Mouse (Mus musculus) erythroblast, embryonic 14.5 days (primary cell): ENCODE results near the gene Erh. TPM values are rescaled to one million over a fixed set of nuclear protein-coding genes. Genes with fewer than 3 reads are reported as not detected.

Experiments used
- H3K27me3 ChIP-seq: 2 replicates; pipeline ENCODE4 v1.6.1; 2012; ENCODE audit warnings: inconsistent platforms; ENCODE audit not compliant: control insufficient read depth
- H3K36me3 ChIP-seq: 2 replicates; pipeline ENCODE4 v1.6.1; 2012; ENCODE audit warnings: mild to moderate bottlenecking, inconsistent platforms; ENCODE audit not compliant: control insufficient read depth
- H3K4me1 ChIP-seq: 2 replicates; pipeline ENCODE4 v1.6.1; 2012; ENCODE audit warnings: inconsistent platforms; ENCODE audit not compliant: control insufficient read depth
- H3K4me3 ChIP-seq: replicated peaks from 2 replicates; pipeline ENCODE3; 2012; ENCODE audit warnings: moderate library complexity, mild to moderate bottlenecking, inconsistent platforms
- H3K9me3 ChIP-seq: 2 replicates; pipeline ENCODE4 v1.6.1; 2012; ENCODE audit warnings: low read length, inconsistent platforms, mixed read lengths; ENCODE audit not compliant: control insufficient read depth
- GATA1 ChIP-seq: IDR thresholded peaks from 2 replicates; pipeline ENCODE4 v1.6.1; 2012; ENCODE audit warnings: low read length, inconsistent platforms, mixed read lengths
- TAL1 ChIP-seq: IDR thresholded peaks from 3 replicates; pipeline ENCODE4 v1.6.1; 2012; ENCODE audit warnings: low read length, inconsistent platforms, mixed read lengths
- polyA plus RNA-seq: library from polyadenylated mRNA; stranded (reverse); fragments of >175 nt; gene quantifications from 2 replicates; pipeline ENCODE4 v1.2.3, GENCODE M21; 2012

The Erh gene
- polyA plus RNA-seq, 1 experiment: 1.2 TPM

GRCm38 (mm10) chr12:80602432-80602831 lies 41.7 kb downstream of the Erh start:
- Histone ChIP-seq H3K4me1 (peaks cover 12% of the 10 kb centered on the region), H3K9me3 (no peaks in the 10 kb centered on the region), H3K4me3 (no peak overlapping the region), H3K27me3 (no peaks in the 10 kb centered on the region; the same call in 1 of the 2 replicates), H3K36me3 (no peaks in the 10 kb centered on the region)
- no peak for TF ChIP-seq TAL1
- TF ChIP-seq GATA1: no peak

GRCm38 (mm10) chr12:80601597-80602269 lies 42.4 kb downstream of the Erh start:
- H3K4me1 ChIP-seq: peaks cover 16% of the 10 kb centered on the region
- no peaks in the 10 kb centered on the region for H3K36me3 ChIP-seq
- H3K4me3 ChIP-seq: no peak overlapping the region
- no peaks in the 10 kb centered on the region; the same call in 1 of the 2 replicates for H3K27me3 ChIP-seq
- TF ChIP-seq TAL1 (no peak; the same call in 2 of the 3 replicates), GATA1 (no peak)
- no peaks in the 10 kb centered on the region for H3K9me3 ChIP-seq

DNA sequence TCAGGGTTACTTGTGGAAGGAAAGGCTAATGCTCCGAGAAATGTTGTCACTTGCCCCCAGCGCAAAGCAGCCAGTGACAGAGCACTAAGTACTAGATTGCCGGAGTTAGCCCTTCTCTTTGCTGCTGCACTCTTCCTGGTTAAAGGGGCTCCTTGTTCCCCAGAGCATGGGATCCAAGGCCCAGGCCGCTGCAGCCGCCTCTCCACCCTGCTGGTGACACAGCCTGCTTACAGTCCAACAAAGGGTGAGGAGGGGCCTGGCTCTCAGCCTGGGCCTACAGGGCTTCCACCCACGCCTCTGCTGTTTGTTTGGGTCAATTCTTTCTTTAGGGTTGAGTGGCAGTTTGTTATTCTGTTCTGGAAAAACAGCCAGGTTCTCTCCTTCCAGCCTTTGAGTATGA lies 45.4 kb downstream of the Erh start:
- Histone ChIP-seq H3K36me3 (no peaks in the 10 kb centered on the region), H3K4me3 (no peak overlapping the region), H3K9me3 (no peaks in the 10 kb centered on the region), H3K4me1 (peaks cover 46% of the 10 kb centered on the region), H3K27me3 (no peaks in the 10 kb centered on the region; the same call in 1 of the 2 replicates)
- TF ChIP-seq GATA1: no peak
- no peak for TF ChIP-seq TAL1

DNA sequence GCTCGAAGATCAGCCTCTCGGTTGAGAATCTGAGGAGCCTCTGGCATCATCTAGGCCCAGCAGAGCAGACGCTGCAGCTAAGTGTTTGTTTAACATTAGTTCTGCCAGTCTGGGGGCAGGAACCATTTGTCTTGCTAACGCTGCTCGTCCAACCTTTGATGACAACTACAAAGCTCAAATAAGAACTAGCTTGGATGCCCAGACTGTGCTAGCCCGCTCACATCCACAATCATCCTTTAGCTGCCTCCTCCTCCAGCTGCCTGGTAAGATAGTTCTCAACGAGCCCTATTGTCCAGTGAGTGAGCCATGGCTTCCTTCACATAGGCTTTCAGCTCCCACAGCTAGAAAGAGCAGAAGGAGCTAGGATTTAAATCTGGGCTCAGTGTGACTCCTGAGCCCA lies 45.9 kb downstream of the Erh start:
- H3K4me1 ChIP-seq: peaks cover 46% of the 10 kb centered on the region
- no peaks in the 10 kb centered on the region for H3K9me3 ChIP-seq
- H3K4me3 ChIP-seq: no peak overlapping the region
- no peaks in the 10 kb centered on the region for H3K36me3 ChIP-seq
- TF ChIP-seq TAL1 (no peak), GATA1 (no peak)
- no peaks in the 10 kb centered on the region; the same call in 1 of the 2 replicates for H3K27me3 ChIP-seq

GRCm38 (mm10) chr12:80595968-80596367 lies 48.2 kb downstream of the Erh start:
- no peak overlapping the region for H3K4me3 ChIP-seq
- H3K4me1 ChIP-seq: peaks cover 34% of the 10 kb centered on the region
- H3K36me3 ChIP-seq: no peaks in the 10 kb centered on the region
- H3K9me3 ChIP-seq: no peaks in the 10 kb centered on the region
- no peaks in the 10 kb centered on the region; the same call in 1 of the 2 replicates for H3K27me3 ChIP-seq
- no peak for TF ChIP-seq TAL1
- TF ChIP-seq GATA1: no peak

DNA sequence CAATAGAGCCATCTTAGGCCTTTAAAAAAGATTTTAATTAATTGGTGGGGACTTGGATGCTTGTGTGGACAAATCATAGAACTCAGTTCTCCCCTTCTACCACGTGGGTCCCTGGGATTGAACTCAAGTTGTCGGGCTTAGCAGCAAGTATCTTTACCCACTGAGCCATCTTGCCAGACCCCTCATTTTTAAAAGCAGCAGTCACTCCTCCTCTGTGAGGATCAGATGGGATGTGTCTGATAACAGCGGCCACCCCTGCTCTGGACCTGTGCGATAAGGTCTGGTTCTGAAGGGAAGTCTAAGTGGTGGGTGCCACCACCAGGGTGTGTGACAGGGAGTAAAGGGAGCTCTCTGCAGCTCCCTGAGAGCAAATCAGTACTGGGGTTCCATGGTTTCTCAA lies 48.6 kb downstream of the Erh start:
- Histone ChIP-seq H3K4me3 (no peak overlapping the region), H3K27me3 (no peaks in the 10 kb centered on the region; the same call in 1 of the 2 replicates), H3K36me3 (no peaks in the 10 kb centered on the region), H3K9me3 (no peaks in the 10 kb centered on the region), H3K4me1 (peaks cover 34% of the 10 kb centered on the region)
- TF ChIP-seq GATA1: no peak
- no peak; the same call in 2 of the 3 replicates for TF ChIP-seq TAL1

- no peaks in the 10 kb centered on the region; the same call in 1 of the 2 replicates for H3K27me3 ChIP-seq
- H3K36me3 ChIP-seq: no peaks in the 10 kb centered on the region
- TF ChIP-seq GATA1: no peak
- TF ChIP-seq TAL1: no peak
- no peak overlapping the region for H3K4me3 ChIP-seq
- peaks cover 34% of the 10 kb centered on the region for H3K4me1 ChIP-seq
- H3K9me3 ChIP-seq: no peaks in the 10 kb centered on the region
These were observed 49.4 kb downstream of the Erh start for GRCm38 (mm10) chr12:80594781-80595180.

DNA sequence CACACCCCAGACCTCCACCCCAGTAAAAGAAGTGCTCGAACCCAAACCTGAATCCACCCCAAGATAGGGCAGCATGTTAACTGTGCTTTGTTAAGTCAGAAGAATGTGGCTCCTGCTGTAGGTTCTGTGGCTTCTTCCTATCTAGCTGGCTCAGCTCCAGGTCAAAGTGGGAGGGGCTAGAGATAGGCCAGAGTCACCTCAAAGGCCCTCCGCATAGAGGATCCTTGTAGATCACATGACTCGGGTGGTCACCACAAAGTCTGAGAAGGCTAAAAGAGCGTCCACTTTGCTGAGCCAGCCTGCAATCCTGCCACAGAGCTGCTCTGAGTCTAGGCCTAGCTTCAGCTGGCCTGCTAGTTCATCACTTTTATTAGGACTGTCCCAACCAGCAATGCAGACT lies 50.0 kb downstream of the Erh start:
- H3K4me1 ChIP-seq: peaks cover 34% of the 10 kb centered on the region
- no peaks in the 10 kb centered on the region for H3K9me3 ChIP-seq
- TF ChIP-seq GATA1 (no peak), TAL1 (no peak)
- H3K27me3 ChIP-seq: no peaks in the 10 kb centered on the region; the same call in 1 of the 2 replicates
- no peaks in the 10 kb centered on the region for H3K36me3 ChIP-seq
- H3K4me3 ChIP-seq: no peak overlapping the region

- no peaks in the 10 kb centered on the region for H3K4me1 ChIP-seq
- no peak for TF ChIP-seq TAL1
- TF ChIP-seq GATA1: no peak
- no peaks in the 10 kb centered on the region for H3K36me3 ChIP-seq
- no peaks in the 10 kb centered on the region for H3K9me3 ChIP-seq
- H3K4me3 ChIP-seq: no peak overlapping the region
- H3K27me3 ChIP-seq: no peaks in the 10 kb centered on the region
These were observed 59.2 kb downstream of the Erh start for GRCm38 (mm10) chr12:80584973-80585372.

Other genes starting within 250 kb of the Erh start
- gene Dcaf5, start 207.7 kb downstream of the Erh start, polyA plus RNA-seq: 0.12 and 0.19 TPM in 2 replicates
- gene Exd2, start 181.2 kb downstream of the Erh start, polyA plus RNA-seq: 0.06 and 0.11 TPM in 2 replicates
- gene Galnt16, start 126.1 kb downstream of the Erh start, polyA plus RNA-seq: 0.01 TPM in 1 of 2 replicates, not detected in the other
- 0.22 and 0.48 TPM in 2 replicates for gene Slc39a9, start 458 bp downstream of the Erh start, polyA plus RNA-seq
- 0.01 TPM in 1 of 2 replicates, not detected in the other for gene Plekhd1, start 48.2 kb upstream of the Erh start, polyA plus RNA-seq
- gene Ccdc177, start 116.3 kb upstream of the Erh start, polyA plus RNA-seq: not detected in 2 replicates
- gene Susd6, start 146.2 kb upstream of the Erh start, polyA plus RNA-seq: 1.1 and 1.2 TPM in 2 replicates